ENCODE assay signal across 18 mouse cellular contexts in the genomic region with DNA sequence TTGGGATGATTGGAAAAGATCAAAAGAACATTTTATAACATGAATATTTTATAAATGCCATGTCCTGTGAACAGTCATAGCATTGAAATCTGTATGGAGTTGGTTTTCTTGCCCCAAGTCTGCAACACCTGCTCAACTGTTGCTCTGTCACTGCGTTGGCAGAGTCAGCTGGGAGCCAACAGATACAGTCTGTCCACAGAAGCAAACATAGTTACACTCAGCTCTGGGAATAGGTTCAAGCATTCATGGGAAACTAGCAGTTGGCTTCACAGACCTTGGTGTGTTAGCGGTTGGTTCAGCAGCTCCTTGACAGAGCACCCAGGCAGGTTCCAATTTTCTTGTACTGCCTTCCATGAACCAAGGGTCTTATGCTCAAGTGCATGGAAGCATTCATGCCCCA. TPM values are rescaled to one million over a fixed set of nuclear protein-coding genes. Genes with fewer than 3 reads are reported as not detected.
A peak's percentile ranks its signal among the peaks of the same experiment; 100 is the strongest.
DNase-seq lines count a peak whose midpoint lies in the region; ATAC-seq and TF ChIP-seq lines count a peak whose summit lies in the region.
"Had no signal": no experiment of that assay in that cellular context is flagged by ENCODE, and none has a peak within 500 bp of the region (broad histone marks: within the 10 kb centered on the region; RNA-seq: fewer than 3 reads in every experiment).

No protein-coding gene starts in this region.

- ATAC-seq in liver, embryonic 12.5 days: no peak
- ATAC-seq: intestine, postnatal 0 days had no signal

- no peak overlapping the region for H3K9ac ChIP-seq in liver, adult 2 months (ENCODE audit: low read depth, low read length)
- H3K9ac ChIP-seq in liver, embryonic 12.5 days: no peak overlapping the region
- H3K9ac ChIP-seq: midbrain, embryonic 12.5 days had no signal

- H3K79me2 ChIP-seq in liver, adult 2 months (ENCODE audit: control insufficient read depth, insufficient read depth, low read length): peaks cover 26% of the 10 kb centered on the region; the same call in 1 of the 2 replicates

- H3K27me3 ChIP-seq in liver, adult 2 months (ENCODE audit: control insufficient read depth, insufficient read depth, low read length): no peaks in the 10 kb centered on the region
- H3K27me3 ChIP-seq in liver, embryonic 12.5 days (replicated peaks): no peaks in the 10 kb centered on the region
- H3K27me3 ChIP-seq: midbrain, embryonic 12.5 days had no signal

- H3K9me3 ChIP-seq in liver, embryonic 12.5 days (replicated peaks): no peaks in the 10 kb centered on the region
- H3K9me3 ChIP-seq: midbrain, embryonic 12.5 days had no signal

- TF ChIP-seq CTCF in liver, adult 2 months (IDR thresholded peaks at IDR 0.05; ENCODE audit: low read depth, low read length): no peak

- H3K36me3 ChIP-seq in liver, adult 2 months (ENCODE audit: control insufficient read depth, insufficient read depth, low read length): no peaks in the 10 kb centered on the region
- peaks cover 13% of the 10 kb centered on the region for H3K36me3 ChIP-seq in liver, embryonic 12.5 days

- WGBS in liver, adult 2 months: 28% methylated on average over 2 of the region's 2 CpGs
- 77% methylated on average over 2 of the region's 2 CpGs for WGBS in liver, embryonic 12.5 days (ENCODE audit: insufficient replicate concordance)

- DNase-seq in frontal cortex, adult 2 months (ENCODE audit: extremely low spot score in 1 of 2, low spot score in 1 of 2): peak; percentile 73 to 76
- no peak for DNase-seq in frontal cortex, postnatal 25 days (ENCODE audit: low spot score in 2 of 2)
- peak; percentile 77 for DNase-seq in liver, adult 2 months (ENCODE audit: extremely low read depth, low read depth, low spot score)
- DNase-seq in layer of hippocampus, adult 9-10 months (ENCODE audit: low spot score): peak; percentile 48
- DNase-seq in skeletal muscle tissue, adult 2 months (ENCODE audit: low read depth, low spot score): peak; percentile 54
- DNase-seq in lung, postnatal 36 days: no peak
- no peak for DNase-seq in urinary bladder, postnatal 36 days (ENCODE audit: low spot score in 2 of 2)
- DNase-seq: adrenal gland, postnatal 25 days; cerebellum, adult 9-10 months; lung, adult 18-20 months had no signal

- no peak overlapping the region for H3K4me3 ChIP-seq in liver, adult 2 months (ENCODE audit: insufficient read depth, low read depth, low read length)
- H3K4me3 ChIP-seq in liver, embryonic 12.5 days: no peak overlapping the region
- H3K4me3 ChIP-seq: midbrain, embryonic 12.5 days had no signal

- TF ChIP-seq POLR2A in liver, adult 2 months (IDR thresholded peaks at IDR 0.05; ENCODE audit: extremely low read depth, insufficient read depth, low read length): no peak

- H3K4me2 ChIP-seq in liver, embryonic 12.5 days: no peak overlapping the region
- H3K4me2 ChIP-seq: midbrain, embryonic 12.5 days had no signal

- H3K4me1 ChIP-seq in liver, adult 2 months (ENCODE audit: control insufficient read depth, insufficient read depth, low read length): peaks cover 48% of the 10 kb centered on the region
- H3K4me1 ChIP-seq in liver, embryonic 12.5 days: peaks cover 49% of the 10 kb centered on the region

- H3K27ac ChIP-seq in liver, adult 2 months (replicated peaks; ENCODE audit: insufficient read depth, low read depth, low read length): no peak overlapping the region
- no peak overlapping the region for H3K27ac ChIP-seq in liver, embryonic 12.5 days
- H3K27ac ChIP-seq: midbrain, embryonic 12.5 days had no signal

RNA-seq across cellular contexts. Expression of gene Rfx1, which starts 4.0 kb away (rescaled TPM):
- polyA plus RNA-seq in frontal cortex, adult 2 months (2012; rRNA removed): 36.6 and 37.9 TPM in 2 replicates
- 1.8 and 2.6 TPM in 2 replicates for total RNA-seq in liver, adult 2 months (2014; rRNA removed)
- 6.4 and 8.3 TPM in 2 replicates for polyA plus RNA-seq in liver, adult 2 months (2012; rRNA removed)
- 4.1 and 4.2 TPM in 2 replicates for polyA plus RNA-seq in liver, embryonic 12.5 days (2016; fragmentation: Nextera tagmentation; extraction: Ambion mirVana)

RNA-seq across cellular contexts. Expression of gene Gm10643, which starts 5.7 kb away (rescaled TPM):
- polyA plus RNA-seq in frontal cortex, adult 2 months (2012; rRNA removed): 3.7 and 5.3 TPM in 2 replicates
- total RNA-seq in liver, adult 2 months (2014; rRNA removed): 0.65 and 0.74 TPM in 2 replicates
- 0.10 TPM in 1 of 2 replicates, not detected in the other for polyA plus RNA-seq in liver, adult 2 months (2012; rRNA removed)
- polyA plus RNA-seq in liver, embryonic 12.5 days (2016; fragmentation: Nextera tagmentation; extraction: Ambion mirVana): 0.27 and 0.30 TPM in 2 replicates

RNA-seq across cellular contexts. Expression of gene Rln3, which starts 25.9 kb away (rescaled TPM):
- not detected in 2 replicates for polyA plus RNA-seq in frontal cortex, adult 2 months (2012; rRNA removed)
- not detected in 2 replicates for total RNA-seq in liver, adult 2 months (2014; rRNA removed)
- polyA plus RNA-seq in liver, adult 2 months (2012; rRNA removed): not detected in 2 replicates
- polyA plus RNA-seq in liver, embryonic 12.5 days (2016; fragmentation: Nextera tagmentation; extraction: Ambion mirVana): not detected in 2 replicates
- total RNA-seq: adrenal gland, postnatal 25 days; granulocyte monocyte progenitor cell, adult 5-6 weeks; layer of hippocampus, postnatal 10 days; neutrophil, adult 5-6 weeks had no signal
- polyA plus RNA-seq: C2C12; embryonic facial prominence, embryonic 14.5 days; intestine, postnatal 0 days; midbrain, embryonic 12.5 days had no signal

RNA-seq across cellular contexts. Expression of gene Il27ra, which starts 28.3 kb away (rescaled TPM):
- polyA plus RNA-seq in frontal cortex, adult 2 months (2012; rRNA removed): 0.40 and 0.42 TPM in 2 replicates
- total RNA-seq in liver, adult 2 months (2014; rRNA removed): 1.4 and 1.5 TPM in 2 replicates
- polyA plus RNA-seq in liver, adult 2 months (2012; rRNA removed): 1.4 and 2.1 TPM in 2 replicates
- polyA plus RNA-seq in liver, embryonic 12.5 days (2016; fragmentation: Nextera tagmentation; extraction: Ambion mirVana): 1.5 and 1.6 TPM in 2 replicates

RNA-seq across cellular contexts. Expression of gene Dcaf15, which starts 33.9 kb away (rescaled TPM):
- polyA plus RNA-seq in frontal cortex, adult 2 months (2012; rRNA removed): 32.9 and 40.8 TPM in 2 replicates
- total RNA-seq in liver, adult 2 months (2014; rRNA removed): 1.4 and 2.2 TPM in 2 replicates
- polyA plus RNA-seq in liver, adult 2 months (2012; rRNA removed): 9.2 and 9.9 TPM in 2 replicates
- polyA plus RNA-seq in liver, embryonic 12.5 days (2016; fragmentation: Nextera tagmentation; extraction: Ambion mirVana): 5.9 and 6.4 TPM in 2 replicates

Comparison
In these comparisons a context has a peak if more than half of its experiments do, and no peak if none do; other contexts are left out.
1. DNase-seq: peak in frontal cortex, adult 2 months (2 of 2), liver, adult 2 months (single experiment), layer of hippocampus, adult 9-10 months (single experiment) and skeletal muscle tissue, adult 2 months (single experiment); none in frontal cortex, postnatal 25 days (0 of 2), lung, postnatal 36 days (single experiment) and urinary bladder, postnatal 36 days (0 of 2).